Mouse (Mus musculus) CH12.LX (cell line): ENCODE measurements around the gene Glis3.

Experiments used
- CTCF ChIP-seq, 2 experiments: IDR thresholded peaks in 1 of 2; conservative IDR thresholded peaks in 1 of 2; 2 replicates each; pipeline ENCODE4 v1.5.1; 2011 to 2012; ENCODE audit warnings: low read depth in 2 of 2, low read length in 2 of 2, improper control_type of control experiment in 1 of 2, inconsistent platforms in 1 of 2, mild to moderate bottlenecking in 1 of 2, moderate library complexity in 1 of 2
- ETS1 ChIP-seq: conservative IDR thresholded peaks from 2 replicates; pipeline ENCODE4 v1.6.1; 2012; ENCODE audit warnings: low read depth, mild to moderate bottlenecking, inconsistent platforms, low read length, improper control_type of control experiment, moderate library complexity
- JUND ChIP-seq: conservative IDR thresholded peaks from 2 replicates; pipeline ENCODE4 v1.6.1; 2011; ENCODE audit warnings: low read depth, low read length, improper control_type of control experiment
- POLR2A ChIP-seq: IDR thresholded peaks from 2 replicates; pipeline ENCODE4 v1.6.1; 2011; ENCODE audit warnings: low read depth, mild to moderate bottlenecking, improper control_type of control experiment, low read length
- POLR2AphosphoS2 ChIP-seq: IDR thresholded peaks from 2 replicates; pipeline ENCODE4 v1.6.1; 2011; ENCODE audit warnings: low read depth, low read length, improper control_type of control experiment
- ZC3H11A ChIP-seq: IDR thresholded peaks from 2 replicates; pipeline ENCODE4 v1.6.1; 2012; ENCODE audit warnings: low read depth, mild to moderate bottlenecking, inconsistent platforms, low read length, improper control_type of control experiment
- ZNF384 ChIP-seq: IDR thresholded peaks from 2 replicates; pipeline ENCODE4 v1.6.1; 2012; ENCODE audit warnings: low read depth, low read length, improper control_type of control experiment, inconsistent platforms

GRCm38 (mm10) chr19:28677045-28677727, 2.7 kb downstream of the Glis3 start:
- TF ChIP-seq CTCF (conservative IDR thresholded peaks at IDR 0.05 in 1 of 2, IDR thresholded peaks at IDR 0.05 in 1 of 2; ENCODE audit: low read depth in 2 of 2, low read length in 2 of 2) (no peak), ETS1 (no peak), ZC3H11A (no peak), JUND (no peak), ZNF384 (no peak), POLR2A (no peak), POLR2AphosphoS2 (no peak)
